In genomic region chr7:48895475-48895874, GRCm38 (mm10) we compare ENCODE assay signal across 20 mouse cellular contexts. TPM values are rescaled to one million over a fixed set of nuclear protein-coding genes. Genes with fewer than 3 reads are reported as not detected.
DNase-seq lines count a peak whose midpoint lies in the region; ATAC-seq lines count a peak whose summit lies in the region.
"Had no signal": no experiment of that assay in that cellular context is flagged by ENCODE, and none has a peak within 500 bp of the region (broad histone marks: within the 10 kb centered on the region; RNA-seq: fewer than 3 reads in every experiment).

No protein-coding gene starts in this region.

- peak overlapping the region; percentile 3; the same call in 1 of the 2 replicates for H3K4me2 ChIP-seq in heart, embryonic 12.5 days
- peak overlapping the region; percentile 19; the same call in 1 of the 2 replicates for H3K4me2 ChIP-seq in heart, embryonic 16.5 days (ENCODE audit: low read depth, low read length)
- H3K4me2 ChIP-seq: embryonic facial prominence, embryonic 15.5 days; hindbrain, embryonic 14.5 days; intestine, embryonic 15.5 days had no signal

- 47% methylated on average over 4 of the region's 4 CpGs for WGBS in heart, embryonic 12.5 days
- WGBS in heart, embryonic 16.5 days, result 53% methylated on average over 4 of the region's 4 CpGs

- no peaks in the 10 kb centered on the region for H3K9me3 ChIP-seq in heart, embryonic 12.5 days (replicated peaks)
- H3K9me3 ChIP-seq in heart, embryonic 16.5 days (replicated peaks; ENCODE audit: control insufficient read depth, low read length), result no peaks in the 10 kb centered on the region
- H3K9me3 ChIP-seq: embryonic facial prominence, embryonic 15.5 days; forebrain, embryonic 10.5 days; intestine, embryonic 15.5 days had no signal

- H3K9ac ChIP-seq in heart, embryonic 12.5 days, result 0 out of 2 replicates have a peak overlapping the region, but pooled peaks have one; percentile 23
- peak overlapping the region; percentile 55 for H3K9ac ChIP-seq in heart, embryonic 16.5 days (ENCODE audit: low read length)
- H3K9ac ChIP-seq: embryonic facial prominence, embryonic 15.5 days; hindbrain, embryonic 14.5 days; intestine, embryonic 15.5 days had no signal

- H3K4me1 ChIP-seq in heart, embryonic 12.5 days (replicated peaks), result peaks cover 68% of the 10 kb centered on the region
- peaks cover 45% of the 10 kb centered on the region for H3K4me1 ChIP-seq in heart, embryonic 16.5 days (ENCODE audit: control insufficient read depth, insufficient read depth, low read length)
- H3K4me1 ChIP-seq: intestine, embryonic 15.5 days had no signal

- no peak overlapping the region for H3K4me3 ChIP-seq in heart, embryonic 12.5 days
- H3K4me3 ChIP-seq in heart, embryonic 16.5 days (ENCODE audit: low read length), result no peak overlapping the region
- H3K4me3 ChIP-seq: embryonic facial prominence, embryonic 15.5 days; erythroblast, embryonic 14.5 days; forebrain, embryonic 10.5 days; gastrocnemius, adult 2 months; intestine, embryonic 15.5 days had no signal

- no peaks in the 10 kb centered on the region for H3K27me3 ChIP-seq in heart, embryonic 12.5 days (replicated peaks)
- no peaks in the 10 kb centered on the region for H3K27me3 ChIP-seq in heart, embryonic 16.5 days (ENCODE audit: control insufficient read depth, insufficient read depth, low read length)
- H3K27me3 ChIP-seq: intestine, embryonic 15.5 days had no signal

- H3K36me3 ChIP-seq in heart, embryonic 12.5 days, result no peaks in the 10 kb centered on the region
- H3K36me3 ChIP-seq in heart, embryonic 16.5 days (ENCODE audit: control insufficient read depth, insufficient read depth), result no peaks in the 10 kb centered on the region
- H3K36me3 ChIP-seq: embryonic facial prominence, embryonic 15.5 days; forebrain, embryonic 10.5 days; intestine, embryonic 15.5 days had no signal

- peak overlapping the region; percentile 79 for H3K27ac ChIP-seq in heart, embryonic 12.5 days (ENCODE audit: poor library complexity, severe bottlenecking)
- H3K27ac ChIP-seq in heart, embryonic 16.5 days (ENCODE audit: low read length), result peak overlapping the region; percentile 84
- H3K27ac ChIP-seq: embryonic facial prominence, embryonic 15.5 days; forebrain, embryonic 10.5 days; gastrocnemius, adult 2 months; hindbrain, embryonic 14.5 days; intestine, embryonic 15.5 days had no signal

- no peak for ATAC-seq in heart, embryonic 12.5 days (ENCODE audit: insufficient number of reproducible peaks, low FRiP score)
- ATAC-seq in heart, embryonic 16.5 days (replicated peaks; ENCODE audit: extremely low read depth, insufficient read depth, low FRiP score), result no peak
- ATAC-seq: forebrain, embryonic 14.5 days; intestine, embryonic 15.5 days had no signal

- peak; percentile 40 to 45 for DNase-seq in cerebellum, postnatal 14 days
- DNase-seq in cerebellum, postnatal 4 days (ENCODE audit: low spot score in 2 of 2), result no peak
- DNase-seq in heart, adult 8-10 months (ENCODE audit: low spot score), result no peak
- no peak for DNase-seq in heart, adult 9 months (ENCODE audit: low spot score in 2 of 2)
- DNase-seq: adrenal gland, postnatal 10 days; cerebellum, adult 11 months; cerebellum, adult 8-10 months; embryo, embryonic 11 days; gastrocnemius, adult 2 months; gastrocnemius, postnatal 25 days; kidney, adult 18-20 months had no signal

RNA-seq across cellular contexts. Expression of gene Nav2, which starts 13.0 kb away (rescaled TPM):
- polyA plus RNA-seq in heart, embryonic 12.5 days (2016; fragmentation: Nextera tagmentation; extraction: Ambion mirVana), result 28.1 and 34.6 TPM in 2 replicates
- total RNA-seq in heart, adult 8-10 months (2022), result 10 to 100 TPM; 31.3 to 55.8 (median 41.0) TPM
- polyA plus RNA-seq in heart, embryonic 16.5 days (2015; fragmentation: Nextera tagmentation; extraction: Ambion mirVana), result 33.9 and 34.2 TPM in 2 replicates

RNA-seq across cellular contexts. Expression of gene E2f8, which starts 14.1 kb away (rescaled TPM):
- 23.0 and 24.3 TPM in 2 replicates for polyA plus RNA-seq in heart, embryonic 12.5 days (2016; fragmentation: Nextera tagmentation; extraction: Ambion mirVana)
- total RNA-seq in heart, adult 8-10 months (2022), result 1 to 10 TPM in 3 of 4 experiments, under 1 TPM in 1; 0.87 to 2.1 (median 1.2) TPM
- polyA plus RNA-seq in heart, embryonic 16.5 days (2015; fragmentation: Nextera tagmentation; extraction: Ambion mirVana), result 15.9 and 17.7 TPM in 2 replicates
- total RNA-seq: gastrocnemius, adult 2 months had no signal

RNA-seq across cellular contexts. Expression of gene Csrp3, which starts 47.6 kb away (rescaled TPM):
- polyA plus RNA-seq in heart, embryonic 12.5 days (2016; fragmentation: Nextera tagmentation; extraction: Ambion mirVana), result 1,088 and 1,135 TPM in 2 replicates
- total RNA-seq in heart, adult 8-10 months (2022), result 1,000 to 10,000 TPM; 2,121 to 2,549 (median 2,255) TPM
- polyA plus RNA-seq in heart, embryonic 16.5 days (2015; fragmentation: Nextera tagmentation; extraction: Ambion mirVana), result 1,973 and 1,982 TPM in 2 replicates
- polyA plus RNA-seq: brain, embryonic 14.5 days; erythroblast, embryonic 14.5 days; forebrain, embryonic 10.5 days; forebrain, embryonic 14.5 days; hindbrain, embryonic 14.5 days had no signal

Comparison
In these comparisons a context has a peak if more than half of its experiments do, and no peak if none do; other contexts are left out.
1. DNase-seq: peak in cerebellum, postnatal 14 days (2 of 2); none in cerebellum, postnatal 4 days (0 of 2), heart, adult 8-10 months (single experiment) and heart, adult 9 months (0 of 2).